Mouse (Mus musculus) urinary bladder, postnatal 36 days (tissue): Measurements from ENCODE around the gene Spag16.

Experiments
- DNase-seq, 2 experiments: peaks; one replicate each; pipeline ENCODE4 v3.0.0; 2022; ENCODE audit warnings: low spot score in 2 of 2, mixed read lengths in 1 of 2

Spag16 gene

DNA sequence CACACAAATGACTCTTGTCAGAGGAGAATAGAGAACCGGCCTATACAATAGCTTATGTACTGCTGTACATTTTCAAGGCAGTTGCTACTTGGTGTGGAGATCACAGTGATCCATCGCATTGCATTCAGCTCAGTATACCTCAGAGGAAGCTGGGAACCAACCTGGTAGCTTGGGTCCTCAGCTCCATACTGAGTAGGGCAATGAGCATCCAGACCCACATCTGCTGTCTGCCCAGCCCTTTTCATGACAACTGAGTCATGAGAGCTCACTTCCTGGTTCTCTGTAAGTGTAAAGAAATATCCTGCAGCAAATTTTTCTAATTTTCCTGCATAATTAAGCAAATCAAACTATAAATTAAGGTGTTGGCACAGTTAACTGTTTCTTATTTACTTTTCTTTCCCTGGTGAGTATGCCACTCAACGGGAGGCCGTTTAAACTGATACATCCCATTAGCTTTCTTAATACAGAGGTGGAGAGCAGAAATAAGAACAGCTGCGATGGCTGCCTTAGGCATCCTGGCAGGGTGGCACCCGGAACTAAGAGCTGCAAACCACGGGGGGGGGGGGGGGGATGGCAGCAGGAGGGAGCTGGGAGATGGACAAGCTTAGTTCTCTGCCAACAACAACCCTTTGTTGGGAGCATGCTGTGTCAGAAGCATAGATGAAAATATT, 255.6 kb downstream of the Spag16 start:
- DNase-seq, result no peak

DNA sequence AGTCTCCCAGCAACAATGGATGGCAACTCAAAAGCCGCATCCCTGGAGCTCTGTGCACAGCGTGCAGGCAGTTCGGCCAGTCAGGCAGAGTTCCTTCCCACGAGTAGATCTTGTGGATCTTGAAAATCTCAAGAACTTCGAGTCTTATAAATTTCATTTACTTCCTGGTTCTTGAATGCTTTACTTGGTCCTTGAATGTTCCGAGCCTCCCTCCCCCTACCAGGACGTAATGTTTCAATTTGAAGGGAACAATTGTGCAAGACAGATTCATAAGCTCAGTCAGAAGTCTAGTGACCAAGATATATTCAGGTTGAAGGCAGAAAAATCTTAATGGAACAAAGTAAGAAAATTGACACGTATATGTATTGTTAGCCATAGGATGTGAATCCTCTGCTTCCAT, 277.9 kb downstream of the Spag16 start:
- no peak for DNase-seq

DNA sequence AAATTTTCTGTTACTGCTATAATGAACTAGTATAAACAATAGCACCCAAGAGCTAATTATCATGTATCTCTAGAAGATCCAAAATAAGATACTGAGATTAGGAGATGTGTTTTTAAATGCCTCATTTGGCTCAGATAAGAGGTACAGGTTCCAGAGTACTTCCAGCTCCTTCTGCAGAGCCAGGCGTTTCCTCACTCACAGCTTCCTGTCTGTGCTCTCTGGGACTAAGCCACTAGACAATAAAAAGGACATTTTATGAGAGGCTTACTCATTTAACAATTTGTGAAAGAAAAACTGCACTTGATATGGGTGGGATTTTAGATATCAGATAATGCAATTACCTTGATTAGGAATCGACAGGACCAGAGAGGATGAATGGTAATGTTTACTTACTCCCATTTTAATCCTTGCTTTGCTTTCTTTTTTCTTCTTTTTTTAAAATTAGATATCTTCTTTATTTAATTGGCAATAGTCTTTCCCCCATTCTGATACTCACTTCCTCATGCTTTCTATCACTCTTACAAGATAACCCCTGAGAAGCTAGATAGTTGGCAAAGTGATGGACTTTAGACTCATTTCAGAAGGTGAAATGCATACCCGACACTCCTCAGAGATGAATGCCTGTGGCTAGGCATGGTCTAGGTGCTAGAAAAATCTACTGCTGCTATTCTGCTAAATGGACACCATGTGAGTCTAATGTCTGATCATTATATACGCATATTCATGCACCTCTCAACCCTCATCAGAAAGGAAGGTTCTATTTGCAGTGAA, 289.6 kb downstream of the Spag16 start:
- no peak for DNase-seq

DNA sequence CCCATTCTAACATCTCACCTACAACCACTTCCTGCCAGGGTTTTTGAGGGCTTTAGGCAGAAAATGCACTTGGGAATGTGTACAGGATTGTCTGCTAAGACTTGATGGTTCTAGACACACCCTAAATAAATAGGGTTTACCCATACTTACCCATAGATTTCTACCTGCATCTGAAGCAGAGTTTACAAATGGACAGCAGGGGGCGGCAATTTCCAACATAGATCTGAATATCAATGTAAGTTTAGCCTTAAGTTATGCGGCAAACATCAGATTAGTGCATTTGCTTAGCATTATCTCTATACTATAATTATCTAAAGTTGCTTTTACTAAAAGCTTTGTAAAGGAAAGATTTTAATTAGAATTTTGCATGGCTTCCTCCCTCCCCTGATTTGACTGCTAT, 301.3 kb downstream of the Spag16 start:
- peak; percentile 1 for DNase-seq

DNA sequence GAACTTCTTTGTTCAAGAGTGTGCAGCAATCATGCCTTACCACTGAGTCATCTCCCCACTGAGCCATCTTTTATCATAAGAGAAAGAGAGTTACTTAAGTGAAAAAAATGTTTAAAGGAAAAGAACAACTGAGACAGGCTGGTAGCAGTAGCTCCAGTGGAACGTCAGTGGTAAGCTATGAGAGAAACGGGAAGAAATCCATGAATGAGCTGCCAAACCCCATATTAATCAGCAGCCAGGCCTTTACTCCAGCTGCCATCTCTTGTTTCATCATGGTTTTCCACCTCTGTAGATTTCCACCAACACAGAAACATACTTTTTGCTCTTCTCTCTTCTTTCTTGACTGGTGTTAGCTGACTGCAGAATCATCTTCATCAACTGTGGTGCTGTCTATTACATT, 308.8 kb downstream of the Spag16 start:
- no peak for DNase-seq

DNA sequence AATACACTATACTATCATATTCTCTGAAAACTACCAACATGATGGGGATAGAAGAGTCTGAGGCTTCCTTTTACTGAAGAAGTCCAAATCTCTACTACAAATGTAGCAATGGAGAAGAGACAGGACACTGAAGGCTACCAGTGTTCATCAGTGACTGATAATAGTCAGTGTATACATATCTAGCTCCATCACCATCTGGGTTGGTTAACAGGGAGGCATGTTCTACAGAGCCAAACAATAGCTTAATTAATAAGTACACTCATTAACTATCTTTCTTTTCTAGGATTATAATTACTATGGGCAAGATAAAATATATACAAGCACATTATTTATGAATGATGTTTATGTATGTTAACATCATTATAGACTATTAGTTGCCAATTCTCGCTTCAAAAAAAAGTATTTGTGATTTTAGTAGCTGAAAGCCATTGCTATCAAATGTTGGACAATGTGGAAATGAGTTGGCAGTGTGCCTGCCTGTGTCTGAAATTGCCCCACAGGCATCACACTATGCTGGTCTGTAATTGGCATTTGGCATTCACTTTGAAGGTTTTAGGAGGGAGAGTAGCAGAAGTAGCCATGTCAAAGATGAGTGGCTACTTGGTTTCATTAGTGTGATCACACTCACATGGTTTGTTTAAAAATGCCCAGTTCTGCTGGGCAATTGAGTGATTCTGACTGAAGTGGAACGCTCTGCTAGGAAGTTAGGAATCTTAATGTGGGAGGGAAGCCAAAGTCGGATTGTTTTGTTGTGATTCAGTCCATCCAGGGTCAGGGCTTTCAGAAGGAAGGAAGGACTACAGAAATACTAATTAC, 338.8 kb downstream of the Spag16 start:
- DNase-seq, result no peak

DNA sequence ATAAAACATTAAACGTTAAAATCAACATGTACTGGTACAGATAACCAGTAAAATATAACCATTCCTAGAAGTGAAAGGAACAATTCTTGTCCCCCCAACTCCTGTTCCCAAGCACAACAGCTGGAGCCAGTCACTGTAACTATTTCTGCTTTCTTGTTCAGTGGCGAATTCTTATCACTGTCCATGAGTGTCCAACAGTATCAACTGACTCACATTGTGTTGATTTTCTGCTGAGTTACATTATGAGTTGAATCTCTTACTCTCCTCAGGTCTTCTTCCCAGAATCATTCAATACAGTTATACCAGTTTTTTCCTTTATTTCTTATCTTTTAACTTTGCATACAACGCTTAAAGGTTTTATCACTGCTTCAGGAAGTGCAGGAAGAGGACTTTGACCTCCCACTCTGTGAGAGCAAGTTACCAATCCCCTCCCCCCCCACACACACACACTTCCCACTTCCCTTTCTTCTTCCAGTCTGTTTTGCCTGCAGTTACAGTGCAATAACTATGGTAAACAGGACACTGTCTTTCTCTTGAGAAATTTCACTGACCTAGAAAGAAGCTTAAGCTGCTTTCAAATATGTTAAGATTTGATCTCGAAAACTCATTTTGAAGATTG, 353.5 kb downstream of the Spag16 start:
- no peak for DNase-seq

DNA sequence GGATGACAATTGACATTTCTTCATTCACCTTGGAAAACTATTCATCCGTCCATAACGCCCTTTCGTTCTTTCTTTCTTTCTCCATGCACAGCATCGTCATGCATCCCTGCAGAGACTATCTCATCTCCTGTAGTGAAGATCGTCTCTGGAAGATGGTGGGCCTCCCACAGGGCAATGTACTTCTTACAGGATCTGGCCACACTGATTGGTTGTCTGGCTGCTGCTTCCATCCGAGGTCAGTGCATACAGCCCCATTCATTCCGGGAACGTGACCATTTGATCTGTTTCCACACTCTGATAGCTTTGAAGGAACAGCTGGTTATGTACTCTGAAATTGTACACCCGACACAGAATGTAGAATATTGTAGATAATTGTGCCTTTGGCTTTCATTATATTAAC, 438.0 kb downstream of the Spag16 start:
- DNase-seq, result no peak

DNA sequence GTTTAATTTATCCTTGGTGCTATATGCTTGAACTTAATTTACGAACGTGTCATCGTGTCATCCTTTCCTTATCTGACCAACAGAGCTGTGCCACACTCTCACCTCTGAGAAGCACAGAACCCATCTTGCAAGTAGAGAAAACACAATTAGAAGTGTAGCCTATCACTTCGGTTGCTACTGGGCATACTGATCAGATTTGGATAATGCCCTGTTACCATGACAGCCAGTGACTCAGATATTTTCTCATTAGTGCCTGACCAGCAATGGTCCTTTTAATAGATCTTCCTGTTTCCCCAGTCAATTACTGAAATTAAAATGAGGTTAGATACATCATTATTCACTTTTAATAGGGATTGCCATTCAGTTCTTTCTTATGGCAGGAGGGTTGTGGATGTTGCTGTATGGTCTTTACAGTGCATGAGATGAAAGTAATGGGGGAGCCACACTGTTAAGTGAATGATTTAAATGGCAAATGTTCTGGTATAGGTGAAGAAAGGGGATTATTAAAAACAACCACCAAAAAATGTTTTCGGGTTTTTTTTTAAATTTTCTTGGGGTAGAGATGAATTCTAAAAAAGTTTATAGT, 439.2 kb downstream of the Spag16 start:
- no peak for DNase-seq

DNA sequence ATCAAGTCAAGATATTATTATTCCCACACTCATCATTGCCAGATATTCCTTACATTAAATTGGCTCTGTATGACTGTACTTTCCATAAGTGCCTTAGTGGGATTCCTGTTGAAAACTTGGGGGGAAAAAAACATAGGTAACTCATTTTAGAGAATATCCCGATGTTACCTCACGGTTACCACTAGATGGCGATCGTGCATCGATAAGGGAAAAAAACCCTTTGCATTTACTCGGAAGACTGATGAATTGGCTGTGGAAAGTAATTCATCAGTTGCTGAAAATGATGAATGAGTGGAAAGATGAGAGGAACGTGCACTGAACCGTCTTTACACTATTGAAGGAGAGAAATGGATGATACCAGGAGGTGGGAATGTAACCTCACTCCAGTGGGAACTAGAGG, 443.4 kb downstream of the Spag16 start:
- DNase-seq, result no peak

DNA sequence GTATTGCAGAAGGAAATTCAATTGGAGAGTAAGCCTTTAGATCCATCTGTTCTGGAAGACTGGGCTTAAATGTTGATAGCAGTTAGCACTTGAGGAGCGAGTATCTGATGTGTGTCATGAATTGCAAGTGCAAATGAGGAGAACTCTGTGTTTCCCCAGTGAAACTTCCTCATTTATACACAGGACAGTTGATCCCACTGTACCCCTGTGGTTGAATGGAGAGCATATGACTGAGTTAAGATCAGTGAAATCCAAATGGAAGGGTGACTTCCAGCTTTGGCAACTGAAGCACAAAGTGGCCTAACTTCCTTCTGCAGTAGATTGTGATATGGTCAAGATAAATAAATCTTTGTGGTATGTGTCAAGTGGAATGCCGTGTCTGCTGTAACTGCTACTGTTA, 446.0 kb downstream of the Spag16 start:
- DNase-seq, result no peak

DNA sequence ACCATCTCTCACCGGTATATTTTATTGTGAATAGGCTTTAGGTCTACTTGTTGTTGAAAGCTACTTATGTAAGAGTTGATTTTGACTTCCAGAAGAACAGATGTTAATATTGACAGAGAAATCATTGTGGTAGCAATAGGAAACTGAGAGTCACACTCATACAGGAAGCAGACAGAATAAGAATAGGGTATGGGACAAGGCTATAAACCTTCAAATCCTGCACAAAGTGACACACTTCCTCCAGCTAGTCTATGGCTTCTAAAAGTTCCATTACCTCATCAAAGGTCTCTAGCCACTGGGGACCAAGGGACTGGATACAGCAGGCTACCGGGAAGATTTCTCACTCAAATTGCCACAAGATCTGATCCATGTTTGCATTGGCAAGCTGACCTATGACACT, 452.5 kb downstream of the Spag16 start:
- DNase-seq, result no peak

DNA sequence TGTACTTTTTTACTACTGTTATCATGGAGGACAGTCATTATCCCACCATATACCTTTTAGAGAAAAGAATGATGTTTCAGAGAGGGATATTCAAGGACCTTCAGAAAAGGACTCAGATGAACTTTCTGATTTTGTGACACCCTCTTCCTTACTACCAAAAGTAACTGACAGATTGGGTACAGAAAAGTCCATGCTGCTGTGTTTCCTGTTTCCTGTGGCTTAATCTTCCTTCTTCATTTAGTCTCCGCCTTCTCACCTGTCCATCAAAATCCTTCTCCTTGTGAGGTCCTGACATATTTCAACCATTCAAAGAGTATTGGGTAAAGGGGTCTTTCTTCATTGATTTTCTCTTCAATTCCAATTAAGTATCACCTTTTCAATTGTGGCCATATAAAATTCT, 456.6 kb downstream of the Spag16 start:
- DNase-seq, result no peak

DNA sequence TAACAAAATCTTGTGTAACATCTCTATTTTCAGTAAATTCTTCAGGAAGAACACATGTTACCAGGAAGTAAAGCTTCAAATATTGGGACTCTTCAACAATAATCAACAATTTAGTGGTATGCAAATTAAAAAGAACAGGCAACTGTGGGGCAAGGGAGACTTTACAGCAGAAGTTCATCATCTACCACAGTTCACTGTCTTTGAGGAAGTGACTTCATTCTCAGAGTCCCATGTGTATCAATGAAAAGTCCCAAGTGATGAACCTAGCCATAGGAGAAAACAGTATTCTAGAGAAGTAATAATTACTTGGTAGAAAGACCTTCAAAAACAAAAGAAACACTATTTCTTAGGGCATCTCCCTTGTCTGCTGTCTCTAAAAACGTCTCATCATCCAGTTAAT, 457.4 kb downstream of the Spag16 start:
- DNase-seq, result no peak

DNA sequence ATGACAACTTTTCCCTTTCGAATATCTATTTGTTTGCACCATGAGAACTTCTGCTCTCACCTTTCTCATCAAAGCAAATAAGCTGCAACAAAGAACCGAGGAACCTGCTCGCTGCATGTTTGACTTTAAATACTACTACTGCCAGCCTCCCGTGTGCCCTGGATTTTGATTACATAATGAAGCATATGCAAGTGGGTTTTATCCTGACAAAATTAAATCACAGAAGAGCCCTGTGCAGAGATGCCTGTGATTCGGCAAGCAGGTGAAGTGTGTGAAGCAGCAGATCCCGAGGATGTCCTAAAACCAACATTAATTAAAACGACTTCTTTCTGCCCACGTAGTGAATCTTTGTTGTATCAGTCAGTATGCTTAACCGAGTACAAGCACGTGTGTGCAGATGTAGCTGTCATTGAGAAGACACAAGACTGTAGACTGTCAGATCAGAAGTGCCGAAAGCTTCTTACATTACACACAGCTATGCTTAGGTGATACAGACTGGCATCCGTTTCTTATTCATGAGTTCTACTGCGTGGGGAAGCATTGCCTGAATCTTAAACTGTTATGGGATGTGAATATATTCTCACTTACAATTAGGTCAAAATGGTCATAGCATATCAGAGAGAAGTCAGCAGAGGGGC, 489.5 kb downstream of the Spag16 start:
- no peak for DNase-seq

DNA sequence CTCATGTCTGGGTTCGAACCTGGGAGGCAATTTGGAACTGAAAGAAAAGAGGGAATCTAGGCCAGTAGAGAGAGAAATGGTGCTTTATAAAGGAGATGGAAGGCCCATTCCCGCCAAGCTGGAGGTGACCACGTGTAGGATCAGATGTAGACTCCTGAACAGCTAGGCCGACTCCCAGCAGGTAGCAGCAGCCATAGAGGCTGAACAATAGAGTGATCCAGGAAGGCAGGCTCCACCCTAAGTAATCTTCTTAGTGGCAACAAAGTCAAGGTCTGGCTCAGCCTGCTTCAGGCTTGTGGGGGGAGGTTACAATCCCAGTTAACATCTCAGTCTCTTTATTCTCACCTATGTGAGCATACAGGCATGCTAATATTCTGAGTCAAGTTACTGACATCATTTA, 494.2 kb downstream of the Spag16 start:
- DNase-seq, result no peak

DNA sequence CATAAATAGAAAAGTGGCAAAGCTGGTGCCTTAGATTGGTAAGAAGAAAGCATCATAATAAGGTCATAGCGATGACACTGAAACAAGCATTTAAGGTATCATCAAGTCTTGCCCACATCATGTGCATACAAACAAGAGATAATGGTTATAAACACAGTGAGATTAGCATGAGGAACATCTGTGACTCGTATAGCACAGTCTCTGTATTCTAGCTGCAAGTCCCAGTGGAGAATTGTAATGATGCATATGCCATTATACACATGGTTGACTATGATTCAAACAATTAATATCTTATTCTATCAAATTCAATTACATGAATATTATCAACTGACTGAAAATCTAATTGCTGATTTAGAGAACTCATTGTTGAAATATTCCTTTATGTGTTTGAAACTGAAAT, 519.4 kb downstream of the Spag16 start:
- DNase-seq, result no peak

DNA sequence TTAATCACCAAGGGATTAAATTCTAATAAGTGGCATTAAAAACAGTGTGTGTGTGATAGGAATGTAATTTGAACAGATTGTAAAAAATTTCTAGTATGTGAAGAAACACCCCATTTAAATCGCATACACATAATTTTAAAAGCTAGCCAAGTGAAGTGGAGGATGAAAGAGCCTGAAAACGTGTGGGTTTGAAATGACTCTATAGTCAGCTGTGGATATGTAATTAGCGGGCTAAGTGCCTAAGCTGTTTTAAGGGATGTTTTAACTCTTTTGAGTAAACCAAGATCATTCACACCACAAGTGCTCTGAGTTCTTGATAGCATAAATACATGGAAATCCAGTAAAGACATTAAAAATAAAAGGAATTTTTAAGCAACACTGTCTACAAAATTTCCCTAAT, 524.6 kb downstream of the Spag16 start:
- DNase-seq, result no peak

DNA sequence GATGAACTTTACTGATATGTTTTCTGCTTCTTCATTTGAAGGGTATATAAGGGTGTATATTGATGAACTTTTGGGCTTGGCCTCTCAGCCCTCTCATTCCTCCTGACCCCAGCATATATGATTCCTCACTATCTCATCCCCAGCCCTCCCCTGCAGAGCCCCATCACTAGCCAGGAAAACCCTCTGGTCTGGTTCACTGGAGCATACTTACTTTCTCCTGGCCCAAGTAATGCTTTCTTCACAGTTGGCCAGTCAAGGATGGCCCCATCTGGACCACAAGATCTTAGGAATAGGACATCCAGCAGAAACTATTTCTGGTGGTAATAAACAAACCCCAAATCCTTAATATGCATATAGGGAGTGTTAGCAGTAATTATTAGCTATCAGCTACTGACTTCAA, 527.2 kb downstream of the Spag16 start:
- DNase-seq, result no peak

DNA sequence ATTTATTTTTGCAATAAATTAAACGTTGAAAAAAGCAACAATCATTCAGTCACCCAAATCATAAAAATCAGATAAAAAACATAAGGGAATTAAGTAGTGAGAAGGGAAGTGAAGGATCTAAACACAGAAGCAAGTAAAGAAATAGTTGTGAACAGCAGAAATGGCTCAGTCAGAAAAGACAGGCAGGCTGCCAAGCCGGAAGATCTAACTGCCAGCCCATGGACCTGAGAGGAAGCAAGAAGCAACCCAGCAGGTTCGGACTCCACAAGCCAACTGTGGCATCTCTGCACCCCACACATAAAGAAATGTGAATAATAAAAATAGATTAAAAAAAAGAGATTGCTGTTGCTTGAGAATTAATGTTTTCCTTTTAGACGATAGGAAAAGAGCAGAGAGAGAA, 545.0 kb downstream of the Spag16 start:
- no peak for DNase-seq

DNA sequence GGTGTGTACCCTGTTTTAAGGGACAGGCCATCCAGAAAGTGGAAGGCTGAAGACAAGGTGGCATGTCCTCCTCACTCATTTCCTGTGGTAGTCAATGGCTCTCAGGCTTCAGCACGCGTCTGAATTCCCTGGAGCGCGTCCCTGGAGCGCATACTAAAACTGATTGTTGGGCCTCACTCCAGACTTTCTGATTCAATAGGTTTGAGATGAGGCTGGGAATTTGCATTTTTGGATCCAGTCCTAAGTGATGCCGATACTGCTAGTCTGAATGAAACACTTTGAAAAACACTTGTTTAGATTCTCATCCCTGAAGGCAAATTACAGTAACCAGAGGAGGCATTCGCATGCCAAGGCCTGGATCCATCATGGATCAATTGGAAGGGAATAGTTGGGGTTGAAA, 553.3 kb downstream of the Spag16 start:
- DNase-seq, result no peak
